Mouse (Mus musculus): ENCODE data around the gene Gm26558.
A peak's percentile ranks its signal among the peaks of the same experiment; 100 is the strongest.

Gene Gm26558

GRCm38 (mm10) chr2:70661715-70662495 lies at the start of gene Gm26558:
Gm26558 (minus strand) TSS chr2:70662108.
- peak; percentile 32 for DNase-seq

- no peak for DNase-seq
Measured at GRCm38 (mm10) chr2:70710878-70711277, 49.0 kb upstream of the Gm26558 start.

- DNase-seq, result no peak
Measured at GRCm38 (mm10) chr2:70710236-70710635, 48.3 kb upstream of the Gm26558 start.

GRCm38 (mm10) chr2:70708986-70709730 lies 47.2 kb upstream of the Gm26558 start:
- no peak for DNase-seq

- no peak for DNase-seq
Measured at GRCm38 (mm10) chr2:70702403-70702802, 40.5 kb upstream of the Gm26558 start.

GRCm38 (mm10) chr2:70701571-70701970 lies 39.7 kb upstream of the Gm26558 start:
- DNase-seq, result no peak

- DNase-seq, result no peak
Measured at GRCm38 (mm10) chr2:70700851-70701250, 38.9 kb upstream of the Gm26558 start.

- no peak for DNase-seq
Measured at GRCm38 (mm10) chr2:70695712-70696111, 33.8 kb upstream of the Gm26558 start.

GRCm38 (mm10) chr2:70690195-70690594 lies 28.3 kb upstream of the Gm26558 start:
- no peak for DNase-seq

- no peak for DNase-seq
Measured at GRCm38 (mm10) chr2:70688454-70689078, 26.7 kb upstream of the Gm26558 start.

- DNase-seq, result no peak
Measured at GRCm38 (mm10) chr2:70682324-70682723, 20.4 kb upstream of the Gm26558 start.

- no peak for DNase-seq
Measured at GRCm38 (mm10) chr2:70673445-70674126, 11.7 kb upstream of the Gm26558 start.

- DNase-seq, result no peak
Measured at GRCm38 (mm10) chr2:70672476-70672875, 10.6 kb upstream of the Gm26558 start.

GRCm38 (mm10) chr2:70669896-70670295 lies 8.0 kb upstream of the Gm26558 start:
- DNase-seq, result no peak

GRCm38 (mm10) chr2:70669241-70669640 lies 7.3 kb upstream of the Gm26558 start:
- DNase-seq, result no peak

- no peak for DNase-seq
Measured at GRCm38 (mm10) chr2:70667016-70667415, 5.1 kb upstream of the Gm26558 start.

GRCm38 (mm10) chr2:70663764-70664163 lies 1.9 kb upstream of the Gm26558 start:
- no peak for DNase-seq

GRCm38 (mm10) chr2:70660887-70661714 lies 807 bp downstream of the Gm26558 start, which contains the start of gene Gorasp2:
Gorasp2 (plus strand) TSS chr2:70661576.
- DNase-seq, result peak; percentile 96

- no peak for DNase-seq
Measured at GRCm38 (mm10) chr2:70657083-70657482, 4.8 kb downstream of the Gm26558 start.

- DNase-seq, result no peak
Measured at GRCm38 (mm10) chr2:70651820-70652219, 10.1 kb downstream of the Gm26558 start.

GRCm38 (mm10) chr2:70649471-70649870 lies 12.4 kb downstream of the Gm26558 start:
- no peak for DNase-seq

GRCm38 (mm10) chr2:70648271-70648670 lies 13.6 kb downstream of the Gm26558 start:
- DNase-seq, result no peak

All from cerebellum, adult 11-12 months (tissue).